Mouse (Mus musculus) urinary bladder, postnatal 10 days (tissue): ENCODE measurements around the gene Cdc42ep2.

Experiments used
- DNase-seq: peaks from one replicate; pipeline ENCODE4 v3.0.0; 2022; ENCODE audit warnings: low spot score

Cdc42ep2 gene

GRCm38 (mm10) chr19:5874391-5874968, 50.1 kb downstream of the Cdc42ep2 start:
- DNase-seq: no peak

- no peak for DNase-seq
These were observed 51.6 kb downstream of the Cdc42ep2 start for GRCm38 (mm10) chr19:5872931-5873556.

GRCm38 (mm10) chr19:5872528-5872927, 52.1 kb downstream of the Cdc42ep2 start:
- no peak for DNase-seq

- DNase-seq: no peak
These were observed 52.9 kb downstream of the Cdc42ep2 start for GRCm38 (mm10) chr19:5871683-5872082.

GRCm38 (mm10) chr19:5871273-5871672, 53.3 kb downstream of the Cdc42ep2 start:
- DNase-seq: no peak

GRCm38 (mm10) chr19:5868096-5868495, 56.5 kb downstream of the Cdc42ep2 start:
- no peak for DNase-seq
